Mouse (Mus musculus) stomach, embryonic 14.5 days (tissue): Measurements from ENCODE around the gene Car11. TPM values are rescaled to one million over a fixed set of nuclear protein-coding genes. Genes with fewer than 3 reads are reported as not detected.

Source experiments
- ATAC-seq: fragments of 200-750 bp; cut with Nextera tagmentation; 2 replicates; pipeline ENCODE4 v1.8.0; 2017; ENCODE audit warnings: low read depth, moderate TSS enrichment; ENCODE audit not compliant: insufficient number of reproducible peaks, insufficient read depth, low FRiP score
- H3K27ac ChIP-seq: fragments of 300-500 bp; sonication (generic); 2 replicates; pipeline ENCODE4 v1.5.1; 2014; ENCODE audit warnings: mild to moderate bottlenecking, low read length, moderate library complexity, mixed read lengths
- H3K27me3 ChIP-seq: fragments of 300-500 bp; sonication (generic); 2 replicates; pipeline ENCODE4 v1.6.1; 2014; ENCODE audit warnings: low read length, control low read depth, mixed read lengths; ENCODE audit not compliant: control insufficient read depth, insufficient read depth
- H3K36me3 ChIP-seq: fragments of 300-500 bp; sonication (generic); 2 replicates; pipeline ENCODE4 v1.6.1; 2014; ENCODE audit warnings: mild to moderate bottlenecking, control low read depth, low read length, moderate library complexity, mixed read lengths; ENCODE audit not compliant: control insufficient read depth, insufficient read depth
- H3K4me1 ChIP-seq: fragments of 300-500 bp; sonication (generic); 2 replicates; pipeline ENCODE4 v1.6.1; 2014; ENCODE audit warnings: low read length, control low read depth, mixed read lengths; ENCODE audit not compliant: control insufficient read depth, insufficient read depth
- H3K4me2 ChIP-seq: fragments of 300-500 bp; sonication (generic); replicated peaks from 2 replicates; pipeline ENCODE4 v1.6.1; 2014; ENCODE audit warnings: low read depth, low read length, control low read depth
- H3K4me3 ChIP-seq: fragments of 300-500 bp; sonication (generic); 2 replicates; pipeline ENCODE4 v1.5.1; 2014; ENCODE audit warnings: low read depth, low read length, control low read depth
- H3K9ac ChIP-seq: fragments of 300-500 bp; sonication (generic); replicated peaks from 2 replicates; pipeline ENCODE4 v1.6.1; 2014; ENCODE audit warnings: low read depth, mild to moderate bottlenecking, control low read depth, low read length, moderate library complexity, mixed read lengths
- H3K9me3 ChIP-seq: fragments of 300-500 bp; sonication (generic); 2 replicates; pipeline ENCODE4 v1.6.1; 2016; ENCODE audit warnings: low read depth, low read length, control low read depth; ENCODE audit not compliant: control insufficient read depth
- WGBS: fragments of 180-500 bp; shearing (Covaris S2); extraction: QIAGEN DNeasy Blood & Tissue Kit; methylation state at CpG from one replicate; pipeline ENCODE4 v1.1.7; 2014; 5-methylcytosine and 5-hydroxymethylcytosine counted together
- polyA plus RNA-seq: library from polyadenylated mRNA; unstranded; fragments of >200 nt; fragmentation: Nextera tagmentation; extraction: Ambion mirVana; gene quantifications from 2 replicates; pipeline ENCODE4 v1.2.1, GENCODE M21; 2014

The Car11 gene
- polyA plus RNA-seq, 1 experiment from 2014 or later, result 11.4 TPM

DNA sequence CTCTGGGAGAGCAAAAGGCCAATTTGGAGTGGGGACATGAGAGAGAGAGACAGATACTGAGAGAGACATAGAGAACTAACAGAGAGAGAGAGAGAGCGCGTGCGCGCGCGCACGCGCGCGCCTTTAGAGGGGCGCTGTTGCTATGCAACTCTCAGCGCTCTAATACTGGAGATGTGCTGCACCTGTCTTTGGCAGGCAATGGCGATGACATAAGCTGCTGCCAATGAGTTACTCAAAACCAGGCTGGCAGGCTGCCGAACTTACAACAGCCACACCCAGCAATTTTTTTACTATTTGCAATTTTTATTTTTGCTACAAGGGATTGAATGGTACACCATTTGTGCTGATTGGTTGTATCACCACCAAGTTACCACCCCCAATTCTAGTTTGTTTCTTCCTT, 31.9 kb upstream of the Car11 start:
- peaks cover 18% of the 10 kb centered on the region; the same call in 1 of the 2 replicates for H3K4me1 ChIP-seq
- H3K27ac ChIP-seq, result no peak overlapping the region
- no peak overlapping the region for H3K4me2 ChIP-seq
- 76% methylated on average over 14 of the region's 14 CpGs for WGBS
- H3K4me3 ChIP-seq, result no peak overlapping the region
- H3K9ac ChIP-seq, result no peak overlapping the region
- no peaks in the 10 kb centered on the region for H3K36me3 ChIP-seq
- no peaks in the 10 kb centered on the region for H3K9me3 ChIP-seq
- no peak for ATAC-seq
- H3K27me3 ChIP-seq, result no peaks in the 10 kb centered on the region

DNA sequence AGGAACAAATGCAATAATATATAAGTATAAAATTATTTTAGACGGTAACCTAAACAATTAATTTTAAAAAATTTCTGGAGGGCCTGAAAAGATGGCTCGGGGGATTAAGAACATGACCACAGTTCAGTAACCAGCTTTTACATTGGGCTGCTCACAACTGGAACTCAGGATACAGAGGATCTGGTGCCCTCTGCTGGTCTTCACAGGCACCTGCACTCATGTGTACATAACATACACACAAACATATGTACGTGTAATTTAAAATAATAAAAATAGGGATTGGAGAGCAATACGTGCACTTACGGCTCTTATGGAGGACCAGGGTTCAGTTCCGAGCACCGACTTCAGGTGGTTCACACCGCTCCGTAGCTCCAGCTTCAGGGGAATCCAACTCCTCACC, 30.7 kb upstream of the Car11 start:
- 94% methylated on average over 9 of the region's 9 CpGs for WGBS
- H3K4me3 ChIP-seq, result no peak overlapping the region
- H3K4me2 ChIP-seq, result no peak overlapping the region
- no peak overlapping the region for H3K27ac ChIP-seq
- H3K36me3 ChIP-seq, result no peaks in the 10 kb centered on the region
- H3K4me1 ChIP-seq, result peaks cover 18% of the 10 kb centered on the region; the same call in 1 of the 2 replicates
- ATAC-seq, result no peak
- H3K9ac ChIP-seq, result no peak overlapping the region
- no peaks in the 10 kb centered on the region for H3K27me3 ChIP-seq
- no peaks in the 10 kb centered on the region for H3K9me3 ChIP-seq

DNA sequence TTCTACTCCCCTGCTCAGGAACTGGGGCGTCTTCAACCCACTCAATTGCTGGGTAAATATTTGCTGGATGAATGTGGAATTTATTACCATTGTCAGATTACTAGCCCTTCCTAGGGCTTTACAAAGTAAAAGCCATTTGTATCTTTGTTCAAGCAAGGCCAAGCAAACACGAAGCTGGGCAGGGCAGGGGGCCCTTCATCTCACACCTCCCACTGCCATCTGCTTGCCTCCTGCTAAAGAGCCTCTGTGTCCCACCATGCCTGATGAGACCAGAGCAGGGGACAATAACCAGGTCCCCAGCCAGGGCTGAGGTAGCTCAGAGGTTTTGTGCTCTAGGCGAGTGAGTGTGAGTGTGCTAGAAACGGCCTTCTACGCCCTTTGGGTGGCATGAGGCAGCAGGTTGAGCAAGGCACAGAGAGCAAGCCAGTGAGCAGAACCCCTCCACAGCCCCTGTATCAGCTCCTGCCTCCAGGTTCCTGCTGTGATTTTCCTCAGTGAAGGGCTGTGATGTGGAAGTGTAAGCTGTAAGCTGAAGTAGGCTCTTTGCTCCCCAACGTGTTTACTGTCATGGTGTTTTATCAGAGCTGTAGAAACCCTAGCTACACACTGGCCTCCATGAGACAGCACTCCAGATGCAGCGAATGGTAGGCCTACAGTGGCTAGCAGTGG, 21.9 kb upstream of the Car11 start:
- no peak overlapping the region for H3K9ac ChIP-seq
- peaks cover 6% of the 10 kb centered on the region; the same call in 1 of the 2 replicates for H3K4me1 ChIP-seq
- ATAC-seq, result peak; percentile 62
- H3K27ac ChIP-seq, result 0 out of 2 replicates have a peak overlapping the region, but pooled peaks have one; percentile 10
- no peaks in the 10 kb centered on the region for H3K27me3 ChIP-seq
- H3K4me2 ChIP-seq, result no peak overlapping the region
- WGBS, result 50% methylated on average over 7 of the region's 7 CpGs
- no peaks in the 10 kb centered on the region for H3K36me3 ChIP-seq
- H3K4me3 ChIP-seq, result no peak overlapping the region
- H3K9me3 ChIP-seq, result no peaks in the 10 kb centered on the region

DNA sequence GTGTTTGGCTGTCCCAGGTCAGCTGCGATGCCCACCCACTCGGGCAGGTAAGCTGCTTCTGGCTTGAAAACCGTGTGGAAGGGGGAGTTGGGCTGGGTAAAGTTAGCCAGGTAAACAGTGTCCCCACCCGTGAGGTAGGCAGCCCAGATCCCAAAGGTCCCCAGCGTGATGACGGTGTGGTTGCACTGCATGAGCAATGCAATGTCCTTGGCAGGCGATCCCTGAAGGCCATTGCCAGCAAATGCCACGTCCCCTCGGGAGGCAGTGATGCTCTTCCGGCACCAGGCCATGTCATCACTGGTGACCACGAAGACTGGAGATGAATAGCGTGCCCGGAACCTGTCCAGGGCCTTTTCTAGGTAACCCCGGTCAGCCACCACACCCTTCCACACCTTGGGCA, 21.1 kb upstream of the Car11 start:
- H3K27ac ChIP-seq, result no peak overlapping the region
- no peaks in the 10 kb centered on the region for H3K36me3 ChIP-seq
- no peak overlapping the region for H3K9ac ChIP-seq
- H3K4me1 ChIP-seq, result peaks cover 6% of the 10 kb centered on the region; the same call in 1 of the 2 replicates
- 85% methylated on average over 14 of the region's 14 CpGs for WGBS
- H3K27me3 ChIP-seq, result no peaks in the 10 kb centered on the region
- no peaks in the 10 kb centered on the region for H3K9me3 ChIP-seq
- H3K4me2 ChIP-seq, result no peak overlapping the region
- ATAC-seq, result no peak
- H3K4me3 ChIP-seq, result no peak overlapping the region

DNA sequence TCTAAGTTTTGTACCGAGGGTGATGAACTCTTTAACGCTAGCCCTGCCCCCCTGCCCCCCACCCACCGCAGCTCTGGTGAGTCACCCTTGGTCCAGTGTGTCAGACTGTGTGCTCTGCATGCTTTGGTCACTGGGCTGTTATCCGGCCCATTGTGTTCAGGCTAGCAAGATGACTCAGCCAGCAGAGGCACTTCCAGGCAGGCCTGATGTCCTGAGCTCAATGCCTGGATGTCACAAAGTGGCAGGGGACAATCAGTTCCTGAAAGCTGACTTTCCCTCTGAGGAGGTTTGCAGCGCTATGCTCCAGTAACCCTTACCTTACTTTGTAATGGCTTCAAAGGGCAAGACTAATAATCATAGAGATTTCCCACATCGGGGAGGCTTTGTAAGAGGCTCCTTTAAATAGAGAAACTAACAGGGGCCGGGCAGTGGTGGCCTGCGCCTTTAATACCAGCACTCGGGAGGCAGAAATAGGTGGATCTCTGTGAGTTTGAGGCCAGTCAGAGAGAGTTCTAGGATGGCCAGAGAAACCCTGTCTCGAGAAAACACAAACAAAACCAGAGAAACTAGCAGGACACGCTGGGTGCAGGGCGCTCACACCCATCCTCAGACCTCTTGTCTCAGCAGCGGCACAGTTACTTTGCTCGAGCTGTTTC, 19.5 kb upstream of the Car11 start:
- 66% methylated on average over 14 of the region's 14 CpGs for WGBS
- ATAC-seq, result no peak
- H3K9me3 ChIP-seq, result no peaks in the 10 kb centered on the region
- no peaks in the 10 kb centered on the region for H3K27me3 ChIP-seq
- peaks cover 10% of the 10 kb centered on the region; the same call in 1 of the 2 replicates for H3K4me1 ChIP-seq
- H3K36me3 ChIP-seq, result no peaks in the 10 kb centered on the region
- no peak overlapping the region for H3K9ac ChIP-seq
- no peak overlapping the region for H3K4me3 ChIP-seq
- peak overlapping the region; percentile 48; the same call in 1 of the 2 replicates for H3K27ac ChIP-seq
- H3K4me2 ChIP-seq, result no peak overlapping the region

DNA sequence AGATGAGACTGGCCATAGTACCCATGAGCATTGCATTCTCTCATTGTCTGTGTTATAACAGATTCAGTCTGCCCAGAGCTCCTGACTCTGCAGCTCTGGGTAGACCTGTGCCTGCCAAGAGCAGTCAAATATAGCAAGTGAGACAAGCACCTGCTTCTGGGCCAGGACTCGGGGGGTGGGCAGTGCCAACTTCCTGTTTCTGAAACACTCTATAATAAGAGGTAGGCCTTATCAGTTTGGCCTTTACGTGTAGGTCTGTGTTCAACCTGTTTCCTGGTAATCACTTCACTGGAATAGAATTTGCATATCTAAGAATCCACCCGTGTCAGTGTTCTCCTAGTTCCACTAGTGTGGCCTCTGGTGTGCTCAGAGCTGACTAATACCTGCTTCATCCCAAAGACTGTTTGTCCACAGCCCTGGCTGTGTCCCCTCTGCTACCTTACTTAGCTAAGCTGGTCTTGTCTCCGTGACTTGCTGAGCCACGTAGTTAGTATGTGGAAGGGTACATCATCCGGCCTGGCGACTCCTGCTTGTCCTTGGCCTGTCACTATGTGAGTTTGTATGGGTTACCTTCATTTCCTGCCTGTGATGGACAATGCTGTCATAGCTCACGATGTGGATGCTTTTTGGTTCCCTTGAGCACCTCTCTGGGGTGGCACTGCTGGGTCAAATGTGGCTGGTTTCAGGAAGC, 18.5 kb upstream of the Car11 start:
- no peak overlapping the region for H3K4me2 ChIP-seq
- H3K4me1 ChIP-seq, result peaks cover 21% of the 10 kb centered on the region
- H3K36me3 ChIP-seq, result no peaks in the 10 kb centered on the region
- no peak overlapping the region for H3K4me3 ChIP-seq
- 81% methylated on average over 8 of the region's 8 CpGs for WGBS
- no peaks in the 10 kb centered on the region for H3K9me3 ChIP-seq
- H3K27me3 ChIP-seq, result no peaks in the 10 kb centered on the region
- no peak overlapping the region for H3K27ac ChIP-seq
- no peak for ATAC-seq
- H3K9ac ChIP-seq, result no peak overlapping the region

DNA sequence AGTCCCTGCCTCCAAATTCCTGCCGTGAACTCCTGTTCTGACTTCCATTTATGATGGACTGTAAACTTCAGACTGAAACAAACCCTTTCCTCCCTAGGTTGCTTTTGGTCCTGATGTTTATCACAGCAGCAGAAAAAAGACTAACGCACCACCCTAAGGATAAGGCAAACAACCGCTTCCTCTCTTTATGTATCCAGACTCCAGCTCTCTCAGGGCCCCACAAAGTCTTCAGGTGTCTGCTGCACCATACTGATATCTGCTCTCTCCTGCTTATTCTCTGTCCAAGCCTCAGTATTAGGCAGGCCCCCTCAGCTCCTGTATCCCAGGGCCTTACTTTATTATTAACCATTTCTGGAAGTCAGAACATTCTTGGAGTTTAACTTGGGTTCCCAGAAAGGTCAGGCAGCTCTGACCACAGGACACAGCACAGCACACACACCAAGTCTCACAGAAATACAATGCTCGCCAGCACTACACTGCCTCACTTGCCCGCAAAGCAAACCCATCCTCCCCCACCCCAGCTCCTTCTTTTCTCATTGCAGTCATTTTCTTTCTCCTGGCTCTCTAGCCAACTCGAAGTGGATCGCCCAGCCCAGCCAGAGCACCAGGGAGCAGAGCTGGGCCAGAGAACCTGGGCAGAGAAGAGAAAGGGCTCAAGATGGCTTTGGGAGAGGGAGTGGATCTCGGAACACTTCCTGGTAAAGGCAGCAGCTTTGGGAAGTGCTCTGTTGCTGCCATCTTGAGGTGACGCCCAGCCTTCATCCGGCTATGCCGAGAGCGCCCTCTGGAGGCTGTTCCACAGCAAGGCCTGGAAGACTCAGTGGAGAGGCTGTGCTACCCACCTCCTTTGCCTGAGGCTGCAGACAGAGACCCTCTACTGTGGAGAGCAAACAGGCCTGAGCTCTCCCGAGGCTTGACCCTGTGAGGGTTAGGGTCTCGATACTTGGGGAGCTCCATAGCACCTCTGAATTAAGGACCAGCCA, 17.2 kb upstream of the Car11 start:
- Histone ChIP-seq H3K4me3 (no peak overlapping the region), H3K4me2 (peak overlapping the region; percentile 26; the same call in 1 of the 2 replicates), H3K27ac (peak overlapping the region; percentile 24; the same call in 1 of the 2 replicates), H3K27me3 (no peaks in the 10 kb centered on the region), H3K9me3 (no peaks in the 10 kb centered on the region), H3K9ac (no peak overlapping the region), H3K36me3 (no peaks in the 10 kb centered on the region), H3K4me1 (peaks cover 28% of the 10 kb centered on the region)
- ATAC-seq, result peak; percentile 56
- 29% methylated on average over 14 of the region's 14 CpGs for WGBS
